Mouse (Mus musculus) limb, embryonic 14.5 days (tissue): ENCODE measurements around the gene Retreg1. TPM values are rescaled to one million over a fixed set of nuclear protein-coding genes. Genes with fewer than 3 reads are reported as not detected.

Experiments used
- ATAC-seq: fragments of 200-750 bp; cut with Nextera tagmentation; 2 replicates; pipeline ENCODE4 v1.8.0; 2017; ENCODE audit warnings: low read depth, moderate number of reproducible peaks, moderate TSS enrichment; ENCODE audit not compliant: low FRiP score
- DNase-seq: peaks from one replicate; pipeline ENCODE4 v3.0.0-alpha.2; 2015; ENCODE audit warnings: low spot score
- H3K27ac ChIP-seq: fragments of 300-500 bp; sonication (generic); replicated peaks from 2 replicates; pipeline ENCODE4 v1.5.1; 2014; ENCODE audit warnings: low read depth, mild to moderate bottlenecking, low read length, moderate library complexity, mixed read lengths
- H3K27me3 ChIP-seq: fragments of 300-500 bp; sonication (generic); 2 replicates; pipeline ENCODE4 v1.6.1; 2014; ENCODE audit warnings: low read length, mixed read lengths; ENCODE audit not compliant: control insufficient read depth, insufficient read depth
- H3K36me3 ChIP-seq: fragments of 300-500 bp; sonication (generic); 2 replicates; pipeline ENCODE4 v1.6.1; 2014; ENCODE audit warnings: mild to moderate bottlenecking, low read length, moderate library complexity, mixed read lengths; ENCODE audit not compliant: control insufficient read depth, insufficient read depth
- H3K4me1 ChIP-seq: fragments of 300-500 bp; sonication (generic); 2 replicates; pipeline ENCODE4 v1.6.1; 2014; ENCODE audit warnings: antibody characterized with exemption, low read length, mixed read lengths; ENCODE audit not compliant: control insufficient read depth, insufficient read depth
- H3K4me2 ChIP-seq: fragments of 300-500 bp; sonication (generic); replicated peaks from 2 replicates; pipeline ENCODE4 v1.6.1; 2014; ENCODE audit warnings: low read depth, mild to moderate bottlenecking, low read length, moderate library complexity; ENCODE audit not compliant: severe bottlenecking
- H3K4me3 ChIP-seq: fragments of 300-500 bp; sonication (generic); replicated peaks from 2 replicates; pipeline ENCODE4 v1.5.1; 2014; ENCODE audit warnings: low read length
- H3K9ac ChIP-seq: fragments of 300-500 bp; sonication (generic); 2 replicates; pipeline ENCODE4 v1.6.1; 2014; ENCODE audit warnings: mild to moderate bottlenecking, low read depth, low read length, moderate library complexity; ENCODE audit not compliant: severe bottlenecking
- H3K9me3 ChIP-seq: fragments of 300-500 bp; sonication (generic); 2 replicates; pipeline ENCODE4 v1.6.1; 2016; ENCODE audit warnings: low read length; ENCODE audit not compliant: control insufficient read depth
- POLR2A ChIP-seq: fragments of 200-500 bp; IDR thresholded peaks from 2 replicates; pipeline ENCODE4 v1.8.0; 2012; ENCODE audit warnings: inconsistent platforms, mild to moderate bottlenecking, moderate library complexity, borderline replicate concordance; ENCODE audit not compliant: insufficient read depth, insufficient read length; ENCODE audit errors: extremely low read depth
- WGBS: fragments of 180-500 bp; shearing (Covaris S2); extraction: QIAGEN DNeasy Blood & Tissue Kit; methylation state at CpG from one replicate; pipeline ENCODE4 v1.1.7; 2014; 5-methylcytosine and 5-hydroxymethylcytosine counted together
- polyA plus RNA-seq, 2 experiments: library from polyadenylated mRNA; depleted of rRNA in 1 of 2; stranded (reverse) in 1 of 2; unstranded in 1 of 2; fragments of >200 nt; fragmentation: Nextera tagmentation in 1 of 2; extraction: Ambion mirVana in 1 of 2; gene quantifications; 2 replicates each; pipeline versions ENCODE4 v1.2.1 to v1.2.3; 2012 to 2014

Retreg1 gene
- polyA plus RNA-seq, 2 experiments = 2.5 to 4.4 TPM

DNA sequence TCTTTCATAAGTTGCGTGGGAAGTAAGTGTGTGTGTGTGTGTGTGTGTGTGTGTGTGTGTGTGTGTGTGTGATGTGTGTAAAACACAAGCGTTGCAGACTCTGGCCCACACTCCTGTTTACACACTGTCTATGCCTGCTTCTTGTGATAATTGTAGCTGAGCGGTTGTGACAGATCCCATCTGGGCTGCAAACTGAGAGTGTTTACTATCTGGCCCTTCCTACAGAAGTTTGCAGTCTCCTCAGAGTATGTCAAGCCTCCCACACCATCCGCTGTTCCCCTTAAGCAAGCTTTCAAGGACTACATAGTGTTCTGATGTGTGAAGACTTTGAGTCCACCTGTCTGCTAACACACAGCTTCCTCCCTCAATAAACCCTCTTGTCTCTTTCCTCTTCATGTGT is 83.2 kb downstream of the Retreg1 start:
- Histone ChIP-seq H3K27ac (no peak overlapping the region), H3K4me1 (no peaks in the 10 kb centered on the region), H3K27me3 (no peaks in the 10 kb centered on the region), H3K9me3 (no peaks in the 10 kb centered on the region), H3K9ac (no peak overlapping the region), H3K4me2 (no peak overlapping the region), H3K4me3 (no peak overlapping the region), H3K36me3 (no peaks in the 10 kb centered on the region)
- no peak for DNase-seq
- WGBS = 92% methylated on average over 4 of the region's 4 CpGs
- TF ChIP-seq POLR2A = no peak
- no peak for ATAC-seq

DNA sequence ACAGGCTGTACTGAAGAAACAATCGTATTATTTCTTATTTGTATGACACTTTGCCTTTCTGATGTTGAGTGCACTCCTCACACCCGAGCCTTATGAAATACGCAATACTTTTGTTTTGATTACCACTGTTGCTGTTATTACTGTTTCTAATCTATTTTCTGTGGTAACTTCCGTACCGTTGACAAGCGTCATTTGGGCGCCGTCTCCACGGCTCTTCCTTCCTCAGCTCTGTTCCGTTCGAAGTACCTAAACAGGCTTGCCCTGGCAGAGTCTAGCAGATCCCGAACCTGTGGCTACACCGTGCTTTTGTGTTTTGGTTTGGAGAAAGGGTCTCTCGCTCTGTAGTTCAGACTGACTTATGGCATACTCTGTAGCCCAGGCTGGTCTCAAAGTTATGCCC is 84.1 kb downstream of the Retreg1 start:
- Histone ChIP-seq H3K4me1 (no peaks in the 10 kb centered on the region), H3K27me3 (no peaks in the 10 kb centered on the region), H3K9ac (no peak overlapping the region), H3K9me3 (no peaks in the 10 kb centered on the region), H3K4me2 (no peak overlapping the region), H3K27ac (no peak overlapping the region), H3K4me3 (no peak overlapping the region), H3K36me3 (no peaks in the 10 kb centered on the region)
- no peak for TF ChIP-seq POLR2A
- DNase-seq = no peak
- ATAC-seq = no peak
- WGBS = 95% methylated on average over 14 of the region's 14 CpGs

DNA sequence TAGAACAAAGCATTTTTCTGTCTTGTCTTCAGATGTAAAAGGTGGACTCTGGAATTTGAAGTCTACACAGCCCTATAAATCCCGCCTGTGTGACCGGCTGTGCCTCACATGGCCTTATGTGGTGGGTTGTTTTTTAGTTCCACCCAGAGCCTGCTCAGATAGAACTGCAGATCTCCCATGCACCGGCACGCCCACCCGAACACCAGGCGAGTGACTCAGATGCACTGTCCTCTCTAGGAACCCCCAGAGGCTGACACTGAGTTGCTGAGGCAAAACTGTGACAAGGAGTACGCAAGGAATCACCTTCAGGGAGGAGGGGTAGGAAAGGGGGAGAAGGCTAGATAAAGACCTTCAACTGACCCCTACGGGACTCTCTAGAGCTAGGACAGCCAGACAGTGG is 85.0 kb downstream of the Retreg1 start:
- Histone ChIP-seq H3K27me3 (no peaks in the 10 kb centered on the region), H3K4me1 (no peaks in the 10 kb centered on the region), H3K36me3 (no peaks in the 10 kb centered on the region), H3K9ac (no peak overlapping the region), H3K4me2 (no peak overlapping the region), H3K9me3 (no peaks in the 10 kb centered on the region), H3K4me3 (no peak overlapping the region), H3K27ac (no peak overlapping the region)
- no peak for ATAC-seq
- no peak for DNase-seq
- no peak for TF ChIP-seq POLR2A
- WGBS = 84% methylated on average over 8 of the region's 8 CpGs

DNA sequence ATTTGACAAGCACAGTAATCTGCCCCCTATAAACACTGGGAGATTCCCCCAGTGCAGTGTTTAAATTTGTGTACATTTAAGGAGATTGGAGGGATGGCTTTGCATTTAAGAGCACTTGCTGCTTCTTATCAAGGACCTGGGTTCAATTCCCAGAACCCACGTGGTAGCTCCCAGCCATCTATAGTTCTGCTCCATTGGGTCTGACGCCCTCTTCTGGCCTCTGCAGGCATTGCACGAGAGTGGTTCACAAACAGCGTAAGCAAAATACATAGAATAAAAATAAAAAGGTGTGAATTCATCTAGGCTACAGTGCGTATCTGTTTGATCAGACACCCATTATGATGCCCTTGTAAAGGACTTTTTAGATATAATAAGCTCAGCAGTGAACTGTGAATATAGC is 85.9 kb downstream of the Retreg1 start:
- no peak for TF ChIP-seq POLR2A
- ATAC-seq (no peak), DNase-seq (no peak)
- Histone ChIP-seq H3K27ac (no peak overlapping the region), H3K9me3 (no peaks in the 10 kb centered on the region), H3K4me3 (no peak overlapping the region), H3K4me1 (no peaks in the 10 kb centered on the region; the same call in none of the 2 replicates), H3K27me3 (no peaks in the 10 kb centered on the region), H3K36me3 (no peaks in the 10 kb centered on the region), H3K9ac (no peak overlapping the region), H3K4me2 (no peak overlapping the region)
- WGBS = 72% methylated on average over 5 of the region's 5 CpGs

DNA sequence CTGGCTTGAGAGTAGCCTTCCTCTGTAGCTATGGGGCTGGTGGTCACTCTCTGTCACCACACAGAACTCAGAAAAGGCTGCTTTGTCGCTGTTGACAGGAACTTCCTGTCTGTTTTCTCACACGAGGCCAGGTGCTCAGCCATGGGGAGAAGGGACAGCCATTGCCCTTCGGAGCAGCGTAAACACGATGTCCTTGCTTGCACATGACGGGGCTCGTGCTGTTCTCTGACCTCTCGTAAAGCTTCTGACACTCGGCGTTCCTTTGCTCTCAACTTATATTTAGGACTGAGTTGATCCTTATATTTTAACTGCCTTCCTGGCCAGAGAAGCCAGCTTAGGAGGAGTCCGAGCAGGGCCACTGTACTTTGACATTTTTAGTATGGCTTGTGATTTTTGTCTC is 86.5 kb downstream of the Retreg1 start:
- no peaks in the 10 kb centered on the region; the same call in none of the 2 replicates for H3K4me1 ChIP-seq
- no peaks in the 10 kb centered on the region for H3K27me3 ChIP-seq
- WGBS = 32% methylated on average over 11 of the region's 11 CpGs
- no peak for ATAC-seq
- H3K9me3 ChIP-seq = no peaks in the 10 kb centered on the region
- DNase-seq = no peak
- no peak overlapping the region for H3K9ac ChIP-seq
- no peak overlapping the region for H3K4me3 ChIP-seq
- no peak for TF ChIP-seq POLR2A
- no peaks in the 10 kb centered on the region for H3K36me3 ChIP-seq
- no peak overlapping the region for H3K4me2 ChIP-seq
- H3K27ac ChIP-seq = no peak overlapping the region

DNA sequence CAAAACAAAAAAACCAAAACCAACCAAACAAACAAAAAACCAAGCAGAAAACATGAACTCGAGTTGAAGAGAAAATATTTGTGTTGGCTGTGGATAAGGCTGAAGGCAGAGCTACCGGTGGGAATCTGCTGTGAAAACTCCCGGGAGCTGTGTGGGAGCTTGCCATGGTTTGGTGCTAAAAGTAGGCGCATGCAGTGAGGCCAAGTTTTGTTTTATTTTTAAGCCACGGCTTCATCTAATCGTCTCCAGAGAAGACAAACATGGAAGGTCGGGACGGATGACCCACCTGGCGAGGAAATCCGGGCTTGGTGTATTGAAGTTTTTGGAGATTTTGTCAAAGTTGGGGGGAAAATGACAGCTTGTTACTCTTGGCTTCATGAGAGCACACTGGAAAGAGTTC is 87.0 kb downstream of the Retreg1 start:
- ATAC-seq (no peak), DNase-seq (no peak)
- Histone ChIP-seq H3K4me1 (no peaks in the 10 kb centered on the region; the same call in none of the 2 replicates), H3K36me3 (no peaks in the 10 kb centered on the region), H3K27ac (no peak overlapping the region), H3K4me3 (no peak overlapping the region), H3K9ac (no peak overlapping the region), H3K27me3 (no peaks in the 10 kb centered on the region), H3K9me3 (no peaks in the 10 kb centered on the region), H3K4me2 (no peak overlapping the region)
- no peak for TF ChIP-seq POLR2A
- 85% methylated on average over 10 of the region's 10 CpGs for WGBS
